Mouse (Mus musculus): ENCODE data around the gene Shkbp1.

Gene Shkbp1

GRCm38 (mm10) chr7:27311651-27312284 lies 44.1 kb downstream of the Shkbp1 start:
- no peak for DNase-seq (ENCODE audit: inconsistent age in 2 of 2, low spot score in 1 of 2)

GRCm38 (mm10) chr7:27310996-27311535 lies 44.8 kb downstream of the Shkbp1 start:
- no peak for DNase-seq (ENCODE audit: inconsistent age in 2 of 2, low spot score in 1 of 2)

GRCm38 (mm10) chr7:27310306-27310705 lies 45.5 kb downstream of the Shkbp1 start:
- DNase-seq (ENCODE audit: inconsistent age in 2 of 2, low spot score in 1 of 2), result peak; percentile 38 to 73

GRCm38 (mm10) chr7:27309832-27310231 lies 46.0 kb downstream of the Shkbp1 start:
- no peak for DNase-seq (ENCODE audit: inconsistent age in 2 of 2, low spot score in 1 of 2)

GRCm38 (mm10) chr7:27308821-27309549 lies 46.8 kb downstream of the Shkbp1 start:
- peak in 1 of 2 experiments; percentile 55 for DNase-seq (ENCODE audit: inconsistent age in 2 of 2, low spot score in 1 of 2)

GRCm38 (mm10) chr7:27307551-27307950 lies 48.3 kb downstream of the Shkbp1 start:
- no peak for DNase-seq (ENCODE audit: inconsistent age in 2 of 2, low spot score in 1 of 2)

GRCm38 (mm10) chr7:27306161-27307160 lies 49.4 kb downstream of the Shkbp1 start:
- peak in 1 of 2 experiments; percentile 63 for DNase-seq (ENCODE audit: inconsistent age in 2 of 2, low spot score in 1 of 2)

GRCm38 (mm10) chr7:27305091-27305730 lies 50.6 kb downstream of the Shkbp1 start:
- no peak for DNase-seq (ENCODE audit: inconsistent age in 2 of 2, low spot score in 1 of 2)

GRCm38 (mm10) chr7:27302172-27302571 lies 53.6 kb downstream of the Shkbp1 start:
- DNase-seq (ENCODE audit: inconsistent age in 2 of 2, low spot score in 1 of 2), result peak; percentile 76 to 89

- DNase-seq (ENCODE audit: inconsistent age in 2 of 2, low spot score in 1 of 2), result no peak
These were observed 55.0 kb downstream of the Shkbp1 start for GRCm38 (mm10) chr7:27300801-27301200.

- no peak for DNase-seq (ENCODE audit: inconsistent age in 2 of 2, low spot score in 1 of 2)
These were observed 55.5 kb downstream of the Shkbp1 start for GRCm38 (mm10) chr7:27300351-27300750.

GRCm38 (mm10) chr7:27298816-27299215 lies 57.0 kb downstream of the Shkbp1 start:
- DNase-seq (ENCODE audit: inconsistent age in 2 of 2, low spot score in 1 of 2), result no peak

- no peak for DNase-seq (ENCODE audit: inconsistent age in 2 of 2, low spot score in 1 of 2)
These were observed 57.7 kb downstream of the Shkbp1 start for GRCm38 (mm10) chr7:27298033-27298610.

GRCm38 (mm10) chr7:27296518-27296917 lies 59.3 kb downstream of the Shkbp1 start:
- DNase-seq (ENCODE audit: inconsistent age in 2 of 2, low spot score in 1 of 2), result no peak

- DNase-seq (ENCODE audit: inconsistent age in 2 of 2, low spot score in 1 of 2), result peak; percentile 35 to 57
These were observed 59.9 kb downstream of the Shkbp1 start for GRCm38 (mm10) chr7:27295956-27296355.
